Mouse (Mus musculus): Measurements from ENCODE around the gene Cyb5r1. TPM values are rescaled to one million over a fixed set of nuclear protein-coding genes. Genes with fewer than 3 reads are reported as not detected.

Gene Cyb5r1
- total RNA-seq, 2 experiments from 2014 or later, result 24.8 to 38.9 TPM

GRCm38 (mm10) chr1:134450986-134451385 is 45.6 kb downstream of the Cyb5r1 start:
- peak; percentile 77 for ATAC-seq (replicated peaks; ENCODE audit: low FRiP score, low TSS enrichment, poor library complexity, severe bottlenecking)

- ATAC-seq (replicated peaks; ENCODE audit: low FRiP score, low TSS enrichment, poor library complexity, severe bottlenecking), result peak; percentile 78
Measured at GRCm38 (mm10) chr1:134454904-134455824, 49.8 kb downstream of the Cyb5r1 start, which contains the start of gene Klhl12. Gene Klhl12, plus strand, starts transcription at chr1:134455531.

- ATAC-seq (replicated peaks; ENCODE audit: low FRiP score, low TSS enrichment, poor library complexity, severe bottlenecking), result no peak
Measured at GRCm38 (mm10) chr1:134456060-134456459, 50.7 kb downstream of the Cyb5r1 start.

GRCm38 (mm10) chr1:134458139-134458727 is 52.9 kb downstream of the Cyb5r1 start:
- no peak for ATAC-seq (replicated peaks; ENCODE audit: low FRiP score, low TSS enrichment, poor library complexity, severe bottlenecking)

GRCm38 (mm10) chr1:134460294-134461284 is 55.2 kb downstream of the Cyb5r1 start:
- ATAC-seq (replicated peaks; ENCODE audit: low FRiP score, low TSS enrichment, poor library complexity, severe bottlenecking), result peak; percentile 90

Other genes starting within 250 kb of the Cyb5r1 start
- 0.77 TPM in 1 of 2 replicates, not detected in the other for gene Chil1, start 223.4 kb upstream of the Cyb5r1 start, total RNA-seq (2014; fragmentation: Nextera tagmentation)
- 0.84 and 2.4 TPM in 2 replicates for gene Chil1, start 223.4 kb upstream of the Cyb5r1 start, total RNA-seq (2017)
- gene Mybph, start 212.1 kb upstream of the Cyb5r1 start, total RNA-seq (2014; fragmentation: Nextera tagmentation), result not detected in 2 replicates
- gene Mybph, start 212.1 kb upstream of the Cyb5r1 start, total RNA-seq (2017), result not detected in 2 replicates
- gene Adora1, start 170.1 kb upstream of the Cyb5r1 start, total RNA-seq (2014; fragmentation: Nextera tagmentation), result not detected in 2 replicates
- gene Adora1, start 170.1 kb upstream of the Cyb5r1 start, total RNA-seq (2017), result not detected in 2 replicates
- not detected in 2 replicates for gene Myog, start 115.6 kb upstream of the Cyb5r1 start, total RNA-seq (2014; fragmentation: Nextera tagmentation)
- gene Myog, start 115.6 kb upstream of the Cyb5r1 start, total RNA-seq (2017), result not detected in 2 replicates
- gene Ppfia4, start 72.6 kb upstream of the Cyb5r1 start, total RNA-seq (2014; fragmentation: Nextera tagmentation), result 0.32 and 1.1 TPM in 2 replicates
- gene Ppfia4, start 72.6 kb upstream of the Cyb5r1 start, total RNA-seq (2017), result 1.1 and 1.6 TPM in 2 replicates
- 48.8 and 72.3 TPM in 2 replicates for gene Tmem183a, start 43.6 kb upstream of the Cyb5r1 start, total RNA-seq (2014; fragmentation: Nextera tagmentation)
- gene Tmem183a, start 43.6 kb upstream of the Cyb5r1 start, total RNA-seq (2017), result 51.4 and 57.0 TPM in 2 replicates
- not detected in 2 replicates for gene 4933406M09Rik, start 19.6 kb upstream of the Cyb5r1 start, total RNA-seq (2014; fragmentation: Nextera tagmentation)
- gene 4933406M09Rik, start 19.6 kb upstream of the Cyb5r1 start, total RNA-seq (2017), result not detected in 2 replicates
- gene Adipor1, start 9.8 kb downstream of the Cyb5r1 start, total RNA-seq (2014; fragmentation: Nextera tagmentation), result 42.2 and 56.1 TPM in 2 replicates
- 33.3 and 37.5 TPM in 2 replicates for gene Adipor1, start 9.8 kb downstream of the Cyb5r1 start, total RNA-seq (2017)
- 62.2 and 79.3 TPM in 2 replicates for gene Klhl12, start 50.0 kb downstream of the Cyb5r1 start, total RNA-seq (2014; fragmentation: Nextera tagmentation)
- gene Klhl12, start 50.0 kb downstream of the Cyb5r1 start, total RNA-seq (2017), result 49.9 and 60.7 TPM in 2 replicates
- gene Rabif, start 89.1 kb downstream of the Cyb5r1 start, total RNA-seq (2014; fragmentation: Nextera tagmentation), result 16.3 and 31.0 TPM in 2 replicates
- gene Rabif, start 89.1 kb downstream of the Cyb5r1 start, total RNA-seq (2017), result 20.9 and 21.3 TPM in 2 replicates
- not detected in 2 replicates for gene Mgat4e, start 144.1 kb downstream of the Cyb5r1 start, total RNA-seq (2014; fragmentation: Nextera tagmentation)
- not detected in 2 replicates for gene Mgat4e, start 144.1 kb downstream of the Cyb5r1 start, total RNA-seq (2017)
- 35.0 and 42.7 TPM in 2 replicates for gene Kdm5b, start 154.6 kb downstream of the Cyb5r1 start, total RNA-seq (2014; fragmentation: Nextera tagmentation)
- gene Kdm5b, start 154.6 kb downstream of the Cyb5r1 start, total RNA-seq (2017), result 25.5 and 41.3 TPM in 2 replicates
- gene Syt2, start 241.1 kb downstream of the Cyb5r1 start, total RNA-seq (2014; fragmentation: Nextera tagmentation), result 0.33 TPM in 1 of 2 replicates, not detected in the other
- gene Syt2, start 241.1 kb downstream of the Cyb5r1 start, total RNA-seq (2017), result 0.05 TPM in 1 of 2 replicates, not detected in the other